8 mouse cellular contexts compared by ENCODE assay signal in the genomic region with DNA sequence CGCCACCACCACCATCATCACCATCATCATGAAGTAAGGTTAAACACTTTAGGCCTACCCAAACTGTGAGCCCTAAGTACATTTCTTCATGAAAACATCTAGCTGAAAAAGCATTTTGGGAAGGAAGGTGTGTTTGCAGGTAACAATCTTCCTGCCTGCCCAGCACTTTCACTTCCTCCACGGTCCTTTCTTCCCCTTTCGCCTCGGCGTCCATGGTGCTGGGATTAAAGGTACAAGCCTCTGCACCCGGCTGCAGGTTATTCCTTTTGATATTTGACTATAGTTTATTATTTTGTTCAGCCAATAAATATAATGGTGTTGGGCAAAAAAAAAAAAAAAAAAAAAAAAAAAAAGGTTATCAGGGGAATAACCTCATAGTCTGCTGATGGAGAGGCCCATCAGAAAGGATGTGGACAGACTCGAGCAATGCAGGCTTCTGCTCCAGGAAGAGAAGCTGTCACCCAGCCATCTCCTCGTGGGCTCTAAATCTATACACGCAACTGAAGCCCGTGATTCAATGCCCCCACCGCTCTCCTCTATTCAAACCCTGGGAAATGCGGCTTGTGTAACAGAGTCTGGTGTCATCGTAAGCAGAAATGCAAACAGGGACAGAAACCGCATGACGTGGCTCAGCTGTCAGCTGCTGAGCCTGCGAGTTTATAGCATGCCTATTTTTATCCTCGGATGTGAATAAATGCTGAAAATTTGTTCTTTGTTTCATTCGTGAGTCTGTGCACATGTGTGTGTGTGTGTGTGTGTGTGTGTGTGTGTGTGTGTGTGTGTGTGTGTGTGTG. TPM values are rescaled to one million over a fixed set of nuclear protein-coding genes. Genes with fewer than 3 reads are reported as not detected.
DNase-seq lines count a peak whose midpoint lies in the region; ATAC-seq and TF ChIP-seq lines count a peak whose summit lies in the region.

No protein-coding gene starts in this region.

- no peak overlapping the region for H3K4me3 ChIP-seq in kidney, embryonic 16.5 days (ENCODE audit: low read length)
- H3K4me3 ChIP-seq in cortical plate, adult 2 months (ENCODE audit: insufficient read depth, low read length) = no peak overlapping the region

- peaks cover 9% of the 10 kb centered on the region for H3K4me1 ChIP-seq in kidney, embryonic 16.5 days (ENCODE audit: insufficient read depth, low read length)
- H3K4me1 ChIP-seq in cortical plate, adult 2 months (ENCODE audit: control insufficient read depth, insufficient read depth, low read length) = peaks cover 7% of the 10 kb centered on the region

- intact Hi-C loops in left cerebral cortex, postnatal 14 days (cut with DNase I) = no loop called here

- H3K4me2 ChIP-seq in kidney, embryonic 16.5 days (replicated peaks; ENCODE audit: low read depth, low read length) = 0 out of 2 replicates have a peak overlapping the region, but pooled peaks have one; percentile 10

- WGBS in kidney, embryonic 16.5 days = 67% methylated on average over 18 of the region's 18 CpGs

- no peak for TF ChIP-seq POLR2A in cortical plate, adult 2 months (IDR thresholded peaks at IDR 0.05; ENCODE audit: extremely low read depth, insufficient read depth, low read length)

- no peak for DNase-seq in kidney, postnatal 25 days
- peak; percentile 65 to 88 for DNase-seq in left cerebral cortex, postnatal 14 days (ENCODE audit: low spot score in 2 of 2)
- peak; percentile 74 to 80 for DNase-seq in monocyte, adult 2 months (ENCODE audit: low read depth in 1 of 2, low spot score in 2 of 2)
- peak; percentile 52 for DNase-seq in thymus, postnatal 25 days
- no peak for DNase-seq in adrenal gland, postnatal 36 days
- no peak for DNase-seq in embryo, embryonic 9.5 days (ENCODE audit: extremely low spot score)

- no peak overlapping the region for H3K27ac ChIP-seq in kidney, embryonic 16.5 days (ENCODE audit: low read length)
- H3K27ac ChIP-seq in cortical plate, adult 2 months (ENCODE audit: insufficient read depth, low read length) = peak overlapping the region; percentile 24; the same call in 1 of the 2 replicates

- H3K9ac ChIP-seq in kidney, embryonic 16.5 days (replicated peaks; ENCODE audit: low read length) = no peak overlapping the region

- H3K9me3 ChIP-seq in kidney, embryonic 16.5 days (ENCODE audit: low read length) = no peaks in the 10 kb centered on the region

- no peak for ATAC-seq in kidney, embryonic 16.5 days (ENCODE audit: low FRiP score, low TSS enrichment)

- no peak for TF ChIP-seq CTCF in cortical plate, adult 2 months (IDR thresholded peaks at IDR 0.05; ENCODE audit: extremely low read depth, insufficient read depth, low read length)

- no peaks in the 10 kb centered on the region for H3K36me3 ChIP-seq in kidney, embryonic 16.5 days (ENCODE audit: insufficient read depth, low read length)

- no peaks in the 10 kb centered on the region for H3K27me3 ChIP-seq in kidney, embryonic 16.5 days (ENCODE audit: insufficient read depth, low read length)

RNA-seq across cellular contexts. Expression of gene Kras, which starts 56.5 kb away (rescaled TPM):
- 68.1 and 68.9 TPM in 2 replicates for polyA plus RNA-seq in kidney, embryonic 16.5 days (2015; fragmentation: Nextera tagmentation; extraction: Ambion mirVana)
- polyA plus RNA-seq in cortical plate, adult 2 months (2012; rRNA removed) = 45.5 and 46.3 TPM in 2 replicates
- total RNA-seq in left cerebral cortex, postnatal 14 days (2021) = 10 to 100 TPM; 78.4 to 82.1 TPM
- 10 to 100 TPM; 41.9 to 54.2 TPM for total RNA-seq in adrenal gland, postnatal 36 days (2021)

Comparison
In these comparisons a context has a peak if more than half of its experiments do, and no peak if none do; other contexts are left out.
1. DNase-seq: peak in left cerebral cortex, postnatal 14 days (2 of 2), monocyte, adult 2 months (2 of 2) and thymus, postnatal 25 days (single experiment); none in kidney, postnatal 25 days (0 of 2), adrenal gland, postnatal 36 days (0 of 2) and embryo, embryonic 9.5 days (single experiment).